Comparison of ENCODE assay signal across 25 mouse cellular contexts in genomic region chr1:151303265-151303664, GRCm38 (mm10).
"Had no signal": no experiment of that assay in that cellular context is flagged by ENCODE, and none has a peak within 500 bp of the region (broad histone marks: within the 10 kb centered on the region; RNA-seq: fewer than 3 reads in every experiment).

No protein-coding gene starts in this region.

- H3K4me3 ChIP-seq: heart, adult 2 months; heart, embryonic 13.5 days; heart, embryonic 15.5 days; hindbrain, embryonic 13.5 days; hindbrain, embryonic 15.5 days; kidney, embryonic 15.5 days; limb, embryonic 13.5 days; limb, embryonic 15.5 days; liver, embryonic 12.5 days had no signal

- H3K27ac ChIP-seq: heart, adult 2 months; heart, embryonic 13.5 days; heart, embryonic 15.5 days; hindbrain, embryonic 13.5 days; hindbrain, embryonic 15.5 days; hindbrain, postnatal 0 days; kidney, embryonic 15.5 days; limb, embryonic 13.5 days; limb, embryonic 15.5 days; liver, embryonic 12.5 days; liver, embryonic 14.5 days had no signal

- H3K4me2 ChIP-seq: heart, embryonic 11.5 days; heart, embryonic 13.5 days; heart, embryonic 15.5 days; hindbrain, embryonic 13.5 days; hindbrain, embryonic 15.5 days; kidney, embryonic 15.5 days; limb, embryonic 13.5 days; limb, embryonic 15.5 days; liver, embryonic 12.5 days had no signal

- H3K36me3 ChIP-seq: heart, embryonic 13.5 days; heart, embryonic 15.5 days; hindbrain, embryonic 13.5 days; hindbrain, embryonic 15.5 days; kidney, embryonic 15.5 days; limb, embryonic 13.5 days; limb, embryonic 15.5 days; liver, embryonic 12.5 days had no signal

- H3K9ac ChIP-seq: heart, embryonic 13.5 days; heart, embryonic 15.5 days; hindbrain, embryonic 13.5 days; hindbrain, embryonic 15.5 days; kidney, embryonic 15.5 days; limb, embryonic 13.5 days; limb, embryonic 15.5 days; liver, embryonic 12.5 days; liver, embryonic 14.5 days had no signal

- H3K27me3 ChIP-seq: heart, embryonic 13.5 days; heart, embryonic 15.5 days; hindbrain, embryonic 13.5 days; hindbrain, embryonic 15.5 days; kidney, embryonic 15.5 days; limb, embryonic 13.5 days; limb, embryonic 15.5 days; liver, embryonic 12.5 days had no signal

- ATAC-seq: hindbrain, postnatal 0 days; intestine, embryonic 16.5 days; liver, embryonic 12.5 days had no signal

- DNase-seq: gastrocnemius, postnatal 14 days; gastrocnemius, postnatal 36 days; heart, adult 11 months; heart, adult 2 months; heart, postnatal 14 days; heart, postnatal 36 days; kidney, adult 11 months; kidney, adult 2 months; kidney, postnatal 10 days; kidney, postnatal 25 days; layer of hippocampus, adult 9-11 months; layer of hippocampus, postnatal 36 days; left cerebral cortex, postnatal 4 days had no signal

- H3K4me1 ChIP-seq: heart, embryonic 15.5 days; hindbrain, embryonic 13.5 days; hindbrain, embryonic 15.5 days; kidney, embryonic 15.5 days; limb, embryonic 13.5 days; limb, embryonic 15.5 days had no signal

- H3K9me3 ChIP-seq: heart, embryonic 13.5 days; heart, embryonic 15.5 days; hindbrain, embryonic 13.5 days; hindbrain, embryonic 15.5 days; kidney, embryonic 15.5 days; limb, embryonic 13.5 days; limb, embryonic 15.5 days; liver, embryonic 12.5 days had no signal
